Mouse (Mus musculus): Measurements from ENCODE around the gene Tmem184a. TPM values are rescaled to one million over a fixed set of nuclear protein-coding genes. Genes with fewer than 3 reads are reported as not detected.

The Tmem184a gene
- polyA plus RNA-seq, 1 experiment from 2014 or later: 0.05 TPM

Small RNA genes within 50 kb of the gene (microRNA-seq; reads per million reads assigned to microRNA genes)
- not detected for gene Mir7037

Other genes starting within 250 kb of the Tmem184a start
- 3.2 and 4.5 TPM in 2 replicates for gene Micall2, start 83.6 kb downstream of the Tmem184a start, polyA plus RNA-seq (2015; fragmentation: Nextera tagmentation; extraction: Ambion mirVana)
- 23.5 and 27.6 TPM in 2 replicates for gene Ints1, start 44.2 kb downstream of the Tmem184a start, polyA plus RNA-seq (2015; fragmentation: Nextera tagmentation; extraction: Ambion mirVana)
- gene Mafk, start 28.4 kb downstream of the Tmem184a start, polyA plus RNA-seq (2015; fragmentation: Nextera tagmentation; extraction: Ambion mirVana): 14.0 and 14.3 TPM in 2 replicates
- gene Gm26938, start 6.5 kb upstream of the Tmem184a start, polyA plus RNA-seq (2015; fragmentation: Nextera tagmentation; extraction: Ambion mirVana): not detected in 2 replicates
- gene Psmg3, start 7.0 kb upstream of the Tmem184a start, polyA plus RNA-seq (2015; fragmentation: Nextera tagmentation; extraction: Ambion mirVana): 85.5 and 88.5 TPM in 2 replicates
- 0.44 and 1.1 TPM in 2 replicates for gene Elfn1, start 88.0 kb upstream of the Tmem184a start, polyA plus RNA-seq (2015; fragmentation: Nextera tagmentation; extraction: Ambion mirVana)

All from forebrain, embryonic 13.5 days (tissue).